Mouse (Mus musculus): Measurements from ENCODE around the gene L3mbtl2.
A peak's percentile ranks its signal among the peaks of the same experiment; 100 is the strongest.
"Not testable (repeated sequence)": the region's sequence is repeated elsewhere in the genome, so short reads cannot be mapped to it uniquely, and the experiment has no call there.

L3mbtl2 gene

DNA sequence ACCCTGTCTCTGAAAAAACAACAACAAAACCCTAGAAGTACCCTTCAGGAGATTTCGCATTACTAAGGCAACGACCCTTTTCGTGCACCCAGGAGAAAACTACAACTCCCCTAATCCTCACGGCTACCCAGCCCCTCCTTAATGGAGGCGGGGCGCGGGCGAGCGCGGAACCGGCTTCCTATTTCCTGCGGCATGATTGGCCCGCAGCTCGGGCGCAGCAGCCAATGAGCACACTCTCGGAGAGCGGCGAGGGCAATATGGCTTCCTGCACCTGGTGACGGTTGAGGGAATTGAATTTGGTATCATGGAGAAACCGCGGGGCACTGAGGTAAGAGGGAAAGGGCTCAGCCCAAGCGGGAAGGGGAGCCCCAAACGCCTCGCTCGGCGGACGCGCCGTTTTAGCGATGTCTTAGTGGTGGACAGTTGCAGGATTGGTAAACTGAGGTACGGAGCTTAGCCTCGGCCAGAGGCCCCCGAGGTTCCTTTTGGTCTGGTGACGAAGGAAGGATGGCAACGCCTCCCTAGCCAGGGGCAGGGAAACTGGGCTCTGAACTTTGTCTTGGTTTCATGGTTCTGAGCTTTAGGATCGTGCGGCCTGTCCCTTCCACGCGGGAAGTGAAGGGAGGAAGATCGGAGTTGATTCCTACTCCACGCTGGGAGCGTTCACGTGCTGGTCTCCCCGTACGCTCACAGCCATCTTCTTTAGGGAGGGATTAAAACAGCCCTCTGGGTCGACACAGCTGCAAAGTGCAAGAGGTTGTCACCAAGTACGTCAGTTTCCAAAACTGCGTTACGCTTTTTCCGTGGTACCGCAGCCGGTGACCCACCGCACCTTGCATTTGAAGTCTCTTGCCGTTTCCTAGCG is at the start of gene L3mbtl2:
Gene L3mbtl2 (plus strand): TSS at position 193 of the 865 bp plus-strand sequence.
- peak; percentile 93 for DNase-seq (ENCODE audit: low spot score)

DNA sequence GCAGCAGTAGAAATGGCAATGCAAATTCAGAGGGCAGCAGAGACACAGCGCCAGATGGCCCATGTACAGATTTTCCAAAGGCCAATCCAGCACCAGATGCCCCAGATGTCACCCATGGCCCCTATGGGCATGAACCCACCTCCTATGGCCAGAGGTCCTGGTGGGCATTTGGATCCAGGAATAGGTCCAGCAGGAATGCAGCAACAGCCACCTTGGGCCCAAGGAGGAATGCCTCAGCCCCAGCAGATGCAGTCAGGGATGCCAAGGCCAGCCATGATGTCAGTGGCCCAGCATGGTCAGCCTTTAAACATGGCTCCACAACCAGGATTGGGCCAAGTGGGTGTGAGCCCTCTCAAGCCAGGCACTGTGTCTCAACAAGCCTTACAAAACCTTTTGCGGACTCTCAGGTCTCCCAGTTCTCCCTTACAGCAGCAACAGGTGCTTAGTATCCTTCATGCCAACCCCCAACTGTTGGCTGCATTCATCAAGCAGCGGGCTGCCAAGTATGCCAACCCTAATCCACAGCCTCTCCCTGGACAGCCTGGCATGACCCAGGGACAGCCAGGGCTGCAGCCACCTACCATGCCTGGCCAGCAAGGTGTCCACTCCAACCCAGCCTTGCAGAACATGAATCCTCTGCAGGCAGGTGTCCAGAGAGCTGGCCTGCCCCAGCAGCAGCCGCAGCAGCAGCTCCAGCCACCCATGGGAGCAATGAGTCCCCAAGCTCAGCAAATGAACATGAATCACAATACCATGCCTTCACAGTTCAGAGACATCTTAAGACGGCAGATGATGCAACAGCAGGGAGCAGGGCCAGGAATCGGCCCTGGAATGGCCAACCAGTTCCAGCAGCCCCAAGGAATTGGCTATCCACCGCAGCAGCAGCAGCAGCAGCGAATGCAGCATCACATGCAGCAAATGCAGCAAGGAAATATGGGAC is 13.9 kb upstream of the L3mbtl2 start:
- DNase-seq (ENCODE audit: low spot score) = no peak

DNA sequence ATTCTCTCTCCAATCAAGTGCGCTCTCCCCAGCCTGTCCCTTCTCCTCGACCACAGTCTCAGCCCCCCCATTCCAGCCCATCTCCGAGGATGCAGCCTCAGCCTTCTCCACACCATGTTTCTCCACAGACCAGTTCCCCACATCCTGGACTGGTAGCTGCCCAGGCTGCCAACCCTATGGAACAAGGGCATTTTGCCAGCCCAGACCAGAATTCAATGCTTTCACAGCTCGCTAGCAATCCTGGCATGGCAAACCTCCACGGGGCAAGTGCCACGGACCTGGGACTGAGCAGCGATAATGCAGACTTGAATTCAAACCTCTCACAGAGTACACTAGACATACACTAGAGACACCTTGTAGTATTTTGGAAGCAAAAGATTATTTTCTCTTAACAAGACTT is 13.1 kb upstream of the L3mbtl2 start:
- DNase-seq (ENCODE audit: low spot score) = no peak

DNA sequence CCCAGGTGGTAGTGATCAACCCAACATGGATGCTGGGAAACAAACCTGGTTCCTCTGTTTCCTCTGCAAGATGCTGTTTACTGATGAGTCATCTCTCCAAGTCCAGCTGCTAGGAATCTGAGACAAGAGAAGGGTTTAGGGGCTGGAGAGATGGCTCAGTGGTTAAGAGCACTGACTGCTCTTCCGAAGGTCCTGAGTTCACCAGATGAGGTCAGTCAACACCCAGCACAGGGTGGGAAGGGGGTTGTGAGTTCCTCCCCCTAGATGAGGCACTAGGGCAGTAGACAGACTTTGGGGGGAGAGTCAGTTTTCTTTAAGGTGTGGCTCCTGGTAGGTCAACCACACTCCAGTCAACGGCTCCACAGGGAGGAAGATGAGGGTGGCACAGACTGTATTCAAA is 2.0 kb upstream of the L3mbtl2 start:
- DNase-seq (ENCODE audit: low spot score) = no peak

DNA sequence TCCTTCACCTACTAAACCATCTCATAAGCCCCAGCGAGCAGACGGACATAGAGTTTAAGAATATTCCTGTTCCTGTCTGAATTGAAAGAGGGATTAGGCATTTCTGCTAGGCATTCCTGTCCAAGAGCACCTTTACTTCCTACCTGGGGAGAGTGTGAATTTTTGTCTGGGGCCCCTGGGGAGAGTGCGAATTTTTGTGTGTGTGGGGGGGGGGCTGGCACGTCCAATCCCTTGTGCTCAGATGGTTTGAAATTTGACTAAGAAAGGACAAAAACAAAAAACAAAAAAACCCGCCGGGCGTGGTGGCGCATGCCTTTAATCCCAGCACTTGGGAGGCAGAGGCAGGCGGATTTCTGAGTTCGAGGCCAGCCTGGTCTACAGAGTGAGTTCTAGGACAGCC is 408 bp upstream of the L3mbtl2 start:
- no peak for DNase-seq (ENCODE audit: low spot score)

DNA sequence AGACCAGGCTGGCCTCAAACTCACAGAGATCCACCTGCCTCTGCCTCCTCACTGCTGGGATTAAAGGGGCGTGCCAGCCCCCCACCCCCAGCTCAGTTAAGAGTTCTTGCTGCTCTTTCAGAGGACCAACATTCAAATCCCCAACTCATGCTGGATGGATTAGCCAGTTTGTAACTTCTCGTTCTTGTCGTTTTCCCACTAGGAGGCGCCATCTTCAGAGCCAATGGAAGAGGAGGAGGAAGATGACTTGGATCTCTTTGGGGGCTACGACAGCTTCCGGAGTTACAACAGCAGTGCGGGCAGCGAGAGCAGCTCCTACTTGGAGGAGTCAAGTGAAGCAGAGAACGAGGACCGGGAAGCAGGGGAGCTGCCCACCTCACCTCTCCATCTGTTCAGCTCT is 3.3 kb downstream of the L3mbtl2 start:
- no peak for DNase-seq (ENCODE audit: low spot score)

DNA sequence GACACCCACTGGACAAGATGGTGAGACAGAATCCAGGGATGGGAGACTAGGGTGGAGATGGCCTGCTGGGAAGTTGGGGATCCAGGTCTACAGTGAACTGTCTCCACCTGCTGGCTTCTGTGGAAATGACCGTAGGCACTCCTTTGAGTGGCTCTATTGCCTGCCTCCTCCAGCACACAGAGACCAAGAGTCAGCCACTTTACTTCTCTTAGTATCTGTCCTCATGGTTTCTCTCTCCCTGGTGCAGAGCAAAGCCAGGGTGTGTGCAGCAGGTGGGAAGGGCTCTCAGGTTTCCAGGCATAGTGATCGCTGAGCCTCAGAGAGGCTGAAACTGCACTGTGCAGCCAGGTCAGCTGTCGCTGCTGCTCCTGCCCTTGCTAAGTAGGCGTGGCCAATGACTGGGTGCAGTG is 6.5 kb downstream of the L3mbtl2 start:
- DNase-seq (ENCODE audit: low spot score) = peak; percentile 44

DNA sequence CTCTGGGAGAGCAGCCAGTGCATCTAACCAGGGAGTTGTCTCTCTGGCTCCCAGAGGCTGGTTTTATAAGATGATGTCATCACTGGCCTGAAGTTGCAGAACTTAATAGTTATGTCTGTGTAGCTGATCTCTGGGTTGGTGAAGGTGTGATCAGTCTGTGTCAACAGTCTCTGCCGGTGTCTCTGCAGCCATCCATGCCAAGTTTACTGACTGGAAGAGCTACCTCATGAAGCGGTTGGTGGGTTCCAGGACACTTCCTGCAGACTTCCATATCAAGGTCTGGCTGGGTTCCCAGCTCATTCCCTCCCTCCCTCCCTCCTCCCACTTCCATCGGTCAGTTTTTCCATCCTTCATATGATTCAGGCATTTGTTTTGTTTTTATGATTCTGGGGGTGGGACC is 12.9 kb downstream of the L3mbtl2 start:
- DNase-seq (ENCODE audit: low spot score) = no peak

DNA sequence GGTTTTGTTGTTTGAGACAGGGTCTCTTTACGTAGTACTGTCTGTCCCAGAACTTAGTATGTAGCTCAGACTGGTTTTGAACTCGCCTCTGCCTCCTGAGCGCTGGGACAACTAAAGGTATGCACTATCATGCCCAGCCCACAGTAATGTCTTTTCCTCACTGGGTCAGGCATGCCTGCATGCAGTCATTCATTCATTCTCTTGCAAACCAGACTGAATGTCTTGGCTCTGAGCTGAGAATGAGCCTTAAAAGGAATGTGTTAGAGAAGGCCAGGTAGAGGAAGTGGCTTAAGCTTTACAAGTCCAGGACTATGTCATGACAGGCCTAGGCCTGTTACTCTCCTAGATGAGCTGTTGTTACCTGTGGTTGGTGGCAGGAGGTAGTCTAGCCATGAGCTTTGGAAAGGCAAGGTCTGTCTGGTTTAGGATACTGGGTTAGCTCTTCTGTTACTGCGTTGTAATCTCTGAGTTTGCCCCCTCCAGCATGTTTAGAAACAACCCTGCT is 16.7 kb downstream of the L3mbtl2 start:
- no peak for DNase-seq (ENCODE audit: low spot score)

DNA sequence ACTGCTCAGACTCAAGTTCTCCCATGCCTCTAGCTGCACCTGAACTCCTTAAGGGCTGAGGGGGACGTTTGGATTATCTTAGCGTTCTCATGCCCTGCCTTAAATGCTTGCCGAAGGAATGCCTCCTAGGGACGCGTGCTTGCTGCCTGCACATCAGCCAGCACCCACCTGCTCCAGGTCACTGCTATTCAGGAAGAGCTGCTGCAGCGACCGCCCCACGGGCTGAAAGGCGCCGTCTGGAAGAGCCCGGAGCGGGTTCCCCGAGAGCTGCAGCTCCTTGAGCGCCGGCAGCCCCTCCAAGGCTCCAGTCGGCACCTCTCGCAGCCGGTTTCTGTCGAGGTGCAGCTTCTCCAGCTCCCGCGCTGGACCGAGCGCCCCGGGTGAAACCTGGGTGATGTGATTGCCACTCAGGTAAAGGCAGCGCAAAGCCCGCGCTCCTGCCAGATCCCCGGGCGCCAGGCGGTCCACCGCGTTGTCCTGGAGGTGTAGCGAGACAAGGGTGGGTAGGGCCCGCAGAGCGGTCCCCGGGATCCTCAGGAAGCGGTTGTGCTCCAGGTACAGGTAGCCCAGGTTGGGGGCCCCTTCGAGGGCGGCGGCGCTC is 29.8 kb downstream of the L3mbtl2 start:
- no peak for DNase-seq (ENCODE audit: low spot score)

DNA sequence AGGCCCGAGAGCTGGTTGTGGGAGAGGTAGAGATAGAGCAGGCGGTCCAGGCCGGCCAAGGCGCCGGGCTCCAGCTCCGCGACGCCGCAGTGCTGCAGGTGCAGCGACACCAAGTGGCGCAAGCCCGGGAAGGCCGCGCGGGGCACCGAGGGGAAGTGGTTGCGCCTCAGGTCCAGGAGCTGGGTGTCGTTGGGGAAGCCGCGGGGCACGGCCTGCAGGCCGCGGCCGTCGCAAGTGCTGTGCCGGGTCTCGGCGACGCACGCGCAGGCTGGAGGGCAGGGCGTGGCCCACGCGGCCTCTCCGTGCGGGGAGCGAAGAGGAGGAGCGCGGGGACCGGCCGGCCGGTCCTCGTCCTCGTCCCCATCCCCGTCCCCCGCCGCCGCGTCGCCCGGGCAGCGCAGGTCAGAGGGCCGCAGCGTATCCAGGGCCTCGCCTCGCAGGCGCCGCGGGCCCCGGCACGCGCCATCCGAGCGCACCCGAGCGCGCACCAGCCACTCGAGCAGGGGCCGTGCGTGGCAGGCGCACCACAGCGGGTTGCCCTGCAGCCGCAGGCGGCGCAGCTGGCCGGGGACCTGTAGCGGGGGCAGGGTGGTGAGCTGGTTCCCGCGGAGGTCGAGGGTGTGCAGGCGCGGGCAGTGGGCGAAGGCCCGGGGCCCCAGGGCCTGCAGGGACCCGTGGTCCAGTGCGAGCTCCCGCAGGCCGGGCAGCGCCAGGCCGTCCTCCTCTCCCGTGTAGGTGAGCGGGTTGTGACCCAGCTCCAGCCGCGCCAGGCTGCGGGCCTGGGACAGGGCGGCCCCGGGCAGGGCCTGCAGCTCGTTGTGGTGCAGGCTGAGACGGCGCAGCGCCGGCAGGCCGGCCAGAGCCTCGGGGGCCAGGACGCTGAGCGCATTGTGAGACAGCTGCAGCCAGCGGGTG is 30.5 kb downstream of the L3mbtl2 start:
- peak; percentile 84 for DNase-seq (ENCODE audit: low spot score)

DNA sequence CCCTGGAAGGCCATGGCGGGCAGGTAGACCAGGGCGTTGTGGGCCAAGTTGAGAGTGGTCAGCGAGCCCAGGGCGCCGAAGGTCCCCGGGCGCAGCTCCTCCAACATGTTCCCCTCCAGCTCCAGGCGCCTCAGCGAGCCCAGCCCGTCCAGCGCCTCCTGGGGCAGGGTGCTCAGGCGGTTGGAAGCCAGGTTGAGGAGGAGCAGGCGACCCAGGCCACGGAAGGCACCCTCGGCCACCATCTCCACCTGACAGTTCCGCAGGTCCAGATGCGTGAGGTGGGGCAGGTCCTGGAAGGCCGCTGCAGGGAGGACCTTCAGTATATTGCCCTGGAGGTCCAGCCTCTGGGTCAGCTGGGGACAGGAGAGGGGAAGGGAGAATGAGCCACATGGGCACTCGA is 31.2 kb downstream of the L3mbtl2 start:
- no peak for DNase-seq (ENCODE audit: low spot score)

DNA sequence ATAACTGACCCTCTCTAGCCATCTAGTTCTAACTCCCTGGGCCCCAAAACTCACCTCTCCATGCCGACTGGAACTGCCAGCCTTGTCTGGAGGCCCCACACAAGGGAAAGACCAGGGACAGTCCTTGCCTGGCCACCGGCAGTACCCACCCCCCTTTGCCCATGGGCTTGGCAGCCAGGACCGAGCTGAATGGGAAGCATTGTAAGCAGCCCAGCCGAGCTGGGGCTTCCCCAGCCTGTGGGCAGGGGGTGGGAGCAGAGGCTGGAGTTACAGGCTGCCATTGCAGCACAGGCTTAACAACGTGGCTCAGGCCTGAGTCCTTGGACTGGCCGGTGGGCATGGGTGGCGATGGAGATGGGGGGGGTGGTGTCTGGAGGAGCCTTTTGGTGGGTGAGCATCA is 33.5 kb downstream of the L3mbtl2 start, which contains the start of gene Chadl:
Gene Chadl (minus strand): TSS at position 113 of the 400 bp plus-strand sequence.
- no peak for DNase-seq (ENCODE audit: low spot score)

DNA sequence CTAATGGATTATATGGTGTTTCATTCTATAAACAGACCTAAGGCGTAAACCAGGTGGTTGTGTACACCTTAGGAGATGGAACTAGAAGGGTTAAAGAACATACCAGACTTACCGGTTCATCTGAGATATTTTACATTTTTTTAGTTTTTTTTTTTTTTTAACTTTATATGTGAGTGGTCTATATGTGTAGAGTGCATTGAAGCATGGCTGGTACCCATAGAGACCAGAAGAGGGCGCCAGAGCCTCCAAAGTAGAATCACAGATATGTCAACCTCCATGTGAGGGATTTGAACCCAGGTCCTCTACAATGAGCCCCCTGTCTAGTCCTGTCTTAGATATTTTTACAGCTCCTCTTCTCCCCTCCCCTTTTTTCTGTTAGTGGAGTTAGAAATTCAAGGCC is 34.2 kb downstream of the L3mbtl2 start:
- no peak for DNase-seq (ENCODE audit: low spot score)

DNA sequence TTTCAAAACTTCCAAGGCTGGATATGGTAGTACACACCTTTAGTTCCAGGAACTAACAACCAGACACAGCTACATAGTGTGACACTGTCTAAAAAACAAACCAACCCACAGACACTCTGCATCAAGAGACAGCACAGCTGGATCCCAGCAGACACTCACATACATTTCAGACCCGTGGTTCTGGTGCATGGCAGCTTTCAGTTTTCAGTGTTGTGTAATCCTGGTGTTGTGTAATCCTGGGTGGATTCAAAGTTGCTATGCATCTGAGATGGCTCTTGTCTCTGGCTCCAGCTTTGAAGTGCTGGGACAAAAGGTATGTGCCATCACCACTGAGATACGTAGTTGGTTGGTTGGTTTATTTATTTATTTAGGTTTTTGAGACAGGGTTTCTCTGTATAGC is 34.8 kb downstream of the L3mbtl2 start:
- no peak for DNase-seq (ENCODE audit: low spot score)

DNA sequence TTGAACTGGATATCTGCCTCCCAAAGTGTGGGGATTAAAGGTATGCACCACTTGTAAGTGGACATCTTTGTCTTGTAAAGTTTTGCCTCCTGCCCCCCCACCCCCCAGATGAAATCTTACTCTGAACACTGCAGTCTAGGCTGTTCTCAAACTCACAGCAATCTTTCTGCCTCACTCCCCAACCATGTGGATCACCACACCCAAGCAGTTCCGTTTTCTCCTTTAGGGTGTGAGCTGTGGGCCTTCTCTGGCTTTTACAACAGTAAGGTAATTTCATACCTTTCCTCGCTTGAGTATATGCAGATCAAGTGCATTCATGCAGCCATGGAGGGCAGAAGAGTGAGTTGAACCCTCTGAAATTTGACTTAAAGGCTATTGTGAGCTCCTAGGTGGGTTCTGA is 36.5 kb downstream of the L3mbtl2 start:
- no peak for DNase-seq (ENCODE audit: low spot score)

DNA sequence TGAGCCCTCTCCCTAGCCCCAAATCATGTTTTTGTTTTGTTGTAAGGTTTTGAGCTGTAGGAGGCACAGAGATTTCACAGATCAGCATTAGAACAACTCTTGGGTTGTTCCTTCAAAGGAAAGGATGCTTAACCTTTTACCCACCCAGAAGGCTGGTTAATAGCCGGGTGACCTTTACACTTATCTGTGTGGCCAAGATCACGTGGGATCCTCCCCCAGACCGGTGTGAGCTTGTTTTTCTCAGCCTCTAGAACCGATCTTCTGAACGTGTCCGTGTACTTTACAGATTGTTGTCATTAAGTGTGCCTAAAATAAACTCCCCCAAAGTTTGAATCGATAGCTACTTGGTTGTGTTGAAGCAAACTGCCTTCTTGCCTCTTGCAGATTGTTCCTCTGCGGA is 36.9 kb downstream of the L3mbtl2 start:
- no peak for DNase-seq (ENCODE audit: low spot score)

DNA sequence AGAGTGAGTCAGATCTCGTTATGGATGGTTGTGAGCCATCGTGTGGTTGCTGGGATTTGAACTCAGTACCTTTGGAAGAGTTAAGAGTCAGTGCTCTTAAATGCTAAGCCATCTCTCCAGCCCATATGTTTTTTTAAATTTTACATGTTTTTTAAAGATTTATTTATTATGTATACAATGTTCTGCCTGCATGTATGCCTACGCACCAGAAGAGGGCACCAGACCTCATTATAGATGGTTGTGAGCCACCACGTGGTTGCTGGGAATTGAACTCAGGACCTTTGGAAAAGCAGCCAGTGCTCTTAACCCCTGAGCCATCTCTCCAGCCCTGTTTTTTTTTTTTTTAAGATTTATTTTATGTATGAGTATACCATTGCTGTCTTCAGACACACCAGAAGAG is 37.7 kb downstream of the L3mbtl2 start:
- not testable (repeated sequence) for DNase-seq (ENCODE audit: low spot score)

DNA sequence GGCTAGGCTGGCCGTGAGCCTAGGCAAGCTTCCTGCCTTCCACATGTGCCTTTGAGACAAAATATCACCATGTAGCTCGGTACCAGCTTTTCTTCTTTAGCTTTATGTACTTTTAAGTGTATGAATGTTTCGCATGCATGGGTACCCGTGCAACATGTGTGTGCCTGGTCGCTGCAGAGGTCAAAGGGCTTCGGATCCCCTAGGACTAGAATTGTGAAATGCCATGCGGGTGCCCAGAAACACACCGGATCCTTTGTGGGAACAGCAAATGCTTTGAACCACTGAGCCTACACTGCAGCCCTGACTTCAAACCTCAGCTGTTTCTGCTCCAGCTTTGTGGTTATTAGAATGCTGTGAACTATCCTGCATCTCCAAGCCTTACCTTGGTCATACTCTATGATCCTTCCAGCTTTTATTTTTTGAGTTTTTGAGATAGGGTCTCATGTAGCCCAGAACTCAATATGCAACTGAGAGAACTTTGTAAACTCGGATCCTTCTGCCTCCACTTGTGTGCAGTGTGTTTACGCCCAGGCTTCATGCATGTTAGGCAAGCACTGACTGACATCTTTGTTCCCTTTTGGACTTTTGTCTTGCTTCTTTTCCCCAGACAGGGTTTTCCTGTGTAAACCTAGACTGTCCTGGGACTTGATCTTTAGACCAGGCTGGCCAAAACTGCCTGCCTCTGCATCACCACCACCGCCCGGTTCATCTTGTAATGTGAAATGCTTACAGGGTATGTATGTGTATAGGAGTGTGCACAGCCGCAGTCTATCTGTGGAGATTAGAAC is 38.8 kb downstream of the L3mbtl2 start:
- no peak for DNase-seq (ENCODE audit: low spot score)

DNA sequence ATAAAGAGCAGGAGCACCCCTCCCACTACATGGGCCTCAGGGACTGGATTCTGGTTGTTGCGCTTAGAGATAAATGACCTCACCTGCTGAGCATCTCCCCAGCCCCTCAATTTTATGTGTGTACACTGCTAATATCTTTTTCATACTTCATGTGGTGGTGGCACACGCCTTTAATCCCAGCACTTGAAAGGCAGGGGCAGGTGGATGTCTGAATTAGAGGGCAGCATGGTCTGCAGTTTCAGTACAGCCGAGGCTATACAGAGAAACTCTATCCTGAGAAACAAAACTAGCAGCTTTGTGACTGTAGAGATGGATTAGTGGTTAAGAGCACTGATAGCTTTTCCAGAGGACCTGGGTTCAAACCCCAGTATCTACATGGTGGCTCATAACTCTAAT is 39.4 kb downstream of the L3mbtl2 start:
- DNase-seq (ENCODE audit: low spot score) = no peak
